Mouse (Mus musculus): ENCODE results near the gene Sema6c.

The Sema6c gene

GRCm38 (mm10) chr3:95147924-95148323, 12.3 kb upstream of the Sema6c start:
- no peak for DNase-seq

- peak; percentile 78 for DNase-seq
Measured at GRCm38 (mm10) chr3:95153874-95154273, 6.4 kb upstream of the Sema6c start.

GRCm38 (mm10) chr3:95159511-95159986, 708 bp upstream of the Sema6c start:
- no peak for DNase-seq

- peak; percentile 26 for DNase-seq
Measured at GRCm38 (mm10) chr3:95161041-95161551, 839 bp downstream of the Sema6c start.

GRCm38 (mm10) chr3:95161618-95162344, 1.5 kb downstream of the Sema6c start:
- no peak for DNase-seq

GRCm38 (mm10) chr3:95162345-95162628, 2.0 kb downstream of the Sema6c start:
- no peak for DNase-seq

GRCm38 (mm10) chr3:95163419-95164255, 3.4 kb downstream of the Sema6c start:
- DNase-seq = no peak

- DNase-seq = no peak
Measured at GRCm38 (mm10) chr3:95164256-95164550, 3.9 kb downstream of the Sema6c start.

GRCm38 (mm10) chr3:95164840-95165239, 4.6 kb downstream of the Sema6c start:
- no peak for DNase-seq

- DNase-seq = no peak
Measured at GRCm38 (mm10) chr3:95169996-95170395, 9.7 kb downstream of the Sema6c start.

- no peak for DNase-seq
Measured at GRCm38 (mm10) chr3:95171105-95171504, 10.8 kb downstream of the Sema6c start.

GRCm38 (mm10) chr3:95172526-95173255, 12.4 kb downstream of the Sema6c start:
- DNase-seq = peak; percentile 7

- DNase-seq = peak; percentile 11
Measured at GRCm38 (mm10) chr3:95173256-95173949, 13.1 kb downstream of the Sema6c start.

- peak; percentile 89 for DNase-seq
Measured at GRCm38 (mm10) chr3:95174011-95174592, 13.8 kb downstream of the Sema6c start.

GRCm38 (mm10) chr3:95176500-95176899, 16.2 kb downstream of the Sema6c start:
- DNase-seq = no peak

GRCm38 (mm10) chr3:95177583-95177982, 17.3 kb downstream of the Sema6c start:
- DNase-seq = no peak

GRCm38 (mm10) chr3:95178948-95179347, 18.7 kb downstream of the Sema6c start:
- DNase-seq = no peak

GRCm38 (mm10) chr3:95179890-95180289, 19.6 kb downstream of the Sema6c start:
- no peak for DNase-seq

GRCm38 (mm10) chr3:95181841-95182240, 21.6 kb downstream of the Sema6c start:
- no peak for DNase-seq

- no peak for DNase-seq
Measured at GRCm38 (mm10) chr3:95184796-95185577, 24.7 kb downstream of the Sema6c start.

GRCm38 (mm10) chr3:95186100-95186499, 25.8 kb downstream of the Sema6c start:
- no peak for DNase-seq

- DNase-seq = no peak
Measured at GRCm38 (mm10) chr3:95186888-95187287, 26.6 kb downstream of the Sema6c start.

Data from thymus, postnatal 14 days (tissue).